Mouse (Mus musculus): Measurements from ENCODE around the gene Zscan10. TPM values are rescaled to one million over a fixed set of nuclear protein-coding genes. Genes with fewer than 3 reads are reported as not detected.
A peak's percentile ranks its signal among the peaks of the same experiment; 100 is the strongest.

Zscan10 gene
- polyA plus RNA-seq, 1 experiment from 2014 or later = not detected

DNA sequence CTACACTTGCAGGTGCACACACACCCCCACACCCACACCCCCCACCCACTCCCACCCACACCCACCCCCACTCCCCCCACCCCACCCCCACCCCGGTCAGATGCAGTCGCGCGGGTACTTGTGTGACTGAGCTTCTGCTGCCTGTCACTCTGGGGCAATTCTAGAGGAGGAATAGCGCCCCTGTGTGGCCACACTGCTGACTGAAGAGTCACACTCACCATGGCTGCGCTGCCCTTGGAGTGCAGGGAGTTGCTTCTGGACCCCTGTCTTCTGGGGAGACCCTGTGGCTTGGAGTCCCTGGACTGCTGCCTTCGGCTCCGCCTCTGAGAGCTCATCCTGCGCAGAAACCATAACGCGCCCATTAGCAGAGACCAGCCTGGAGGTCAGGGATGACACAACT, 40.9 kb upstream of the Zscan10 start:
- WGBS = 54% methylated on average over 10 of the region's 11 CpGs
- Histone ChIP-seq H3K4me3 (ENCODE audit: low read depth, low read length) (no peak overlapping the region), H3K27me3 (ENCODE audit: control insufficient read depth, insufficient read depth, low read length) (no peaks in the 10 kb centered on the region), H3K9me3 (ENCODE audit: control insufficient read depth, low read length) (no peaks in the 10 kb centered on the region), H3K9ac (ENCODE audit: low read length) (no peak overlapping the region), H3K27ac (ENCODE audit: low read depth, low read length) (no peak overlapping the region), H3K4me2 (no peak overlapping the region), H3K36me3 (ENCODE audit: control insufficient read depth, insufficient read depth, low read length) (peaks cover 33% of the 10 kb centered on the region; the same call in 1 of the 2 replicates), H3K4me1 (ENCODE audit: control insufficient read depth, insufficient read depth, low read length) (peaks cover 2% of the 10 kb centered on the region)
- no peak for ATAC-seq (ENCODE audit: low FRiP score)
- DNase-seq (ENCODE audit: low spot score, missing footprints) = no peak

DNA sequence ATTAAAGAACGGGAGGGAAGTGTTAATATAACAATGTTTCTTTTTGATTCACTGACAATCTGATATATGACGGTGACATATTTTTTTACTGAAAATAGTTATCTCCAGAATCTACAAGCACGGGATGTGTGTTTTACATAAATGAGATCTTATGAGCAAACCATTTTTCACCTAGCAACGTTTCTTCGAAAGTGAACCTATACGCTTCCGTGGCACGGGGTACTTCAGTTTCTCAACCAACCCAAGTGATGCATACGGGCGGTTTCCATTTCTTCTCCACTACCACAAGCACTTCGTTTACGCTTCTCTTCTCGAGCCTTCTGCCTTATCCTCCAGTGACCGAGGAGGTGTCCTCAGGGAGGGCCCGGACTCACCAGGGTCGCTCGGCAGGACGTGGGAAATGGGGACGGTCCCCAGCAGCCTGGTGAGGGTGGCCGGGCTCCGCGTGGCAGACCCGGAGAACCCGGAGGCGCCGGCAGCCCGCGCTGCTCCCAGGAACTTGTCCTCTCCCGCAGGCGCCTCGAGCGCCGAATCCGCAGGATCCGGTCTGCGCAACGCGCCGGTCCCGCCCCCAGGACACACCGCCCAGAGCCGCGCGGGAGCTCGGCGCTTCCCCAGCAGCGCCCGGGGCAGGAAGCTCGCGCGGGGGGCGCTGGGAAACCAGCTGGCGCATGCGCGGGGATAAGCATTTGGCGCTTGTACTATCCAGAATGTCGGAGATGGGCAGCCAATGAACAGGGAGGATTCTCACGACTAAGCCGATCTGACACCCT, 36.9 kb upstream of the Zscan10 start, which contains the start of gene Zfp213:
Gene Zfp213, minus strand, starts transcription at position 644 of the 773 bp plus-strand sequence.
- Histone ChIP-seq H3K9ac (ENCODE audit: low read length) (peak within 1 kb of the TSS; percentile 94), H3K9me3 (ENCODE audit: control insufficient read depth, low read length) (no peaks in the 10 kb centered on the region), H3K27ac (ENCODE audit: low read depth, low read length) (peak within 1 kb of the TSS; percentile 84), H3K4me1 (ENCODE audit: control insufficient read depth, insufficient read depth, low read length) (peaks cover 8% of the 10 kb centered on the region), H3K4me3 (ENCODE audit: low read depth, low read length) (peak within 1 kb of the TSS; percentile 75), H3K4me2 (peak within 1 kb of the TSS; percentile 77), H3K36me3 (ENCODE audit: control insufficient read depth, insufficient read depth, low read length) (peaks cover 13% of the 10 kb centered on the region; the same call in 1 of the 2 replicates), H3K27me3 (ENCODE audit: control insufficient read depth, insufficient read depth, low read length) (no peaks in the 10 kb centered on the region)
- DNase-seq (ENCODE audit: low spot score, missing footprints) = peak; percentile 99
- peak; percentile 97 for ATAC-seq (ENCODE audit: low FRiP score)
- 1% methylated on average over 59 of the region's 59 CpGs for WGBS

DNA sequence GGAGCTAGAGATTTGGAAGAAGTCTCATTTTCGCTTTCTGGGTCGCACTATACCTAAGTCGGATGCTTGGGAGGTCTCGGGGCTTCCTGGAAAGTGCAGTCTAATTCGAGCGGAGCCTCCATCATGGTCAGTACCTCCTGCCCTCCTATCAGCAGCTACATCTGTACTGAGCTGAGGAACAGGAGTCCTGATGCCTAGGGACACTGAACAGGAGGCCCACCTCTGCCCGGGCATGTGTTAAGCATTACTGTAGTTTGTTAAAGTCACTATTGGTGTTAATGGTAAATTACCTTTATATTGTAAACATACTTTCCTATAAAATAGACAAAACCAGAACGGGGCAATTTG, 36.3 kb upstream of the Zscan10 start:
- Histone ChIP-seq H3K9me3 (ENCODE audit: control insufficient read depth, low read length) (no peaks in the 10 kb centered on the region), H3K36me3 (ENCODE audit: control insufficient read depth, insufficient read depth, low read length) (peaks cover 7% of the 10 kb centered on the region; the same call in 1 of the 2 replicates), H3K4me3 (ENCODE audit: low read depth, low read length) (peak overlapping the region; percentile 75), H3K4me1 (ENCODE audit: control insufficient read depth, insufficient read depth, low read length) (peaks cover 8% of the 10 kb centered on the region), H3K27me3 (ENCODE audit: control insufficient read depth, insufficient read depth, low read length) (no peaks in the 10 kb centered on the region), H3K4me2 (peak overlapping the region; percentile 77), H3K27ac (ENCODE audit: low read depth, low read length) (peak overlapping the region; percentile 84), H3K9ac (ENCODE audit: low read length) (peak overlapping the region; percentile 94)
- DNase-seq (ENCODE audit: low spot score, missing footprints) = no peak
- WGBS = 2% methylated on average over 8 of the region's 8 CpGs
- ATAC-seq (ENCODE audit: low FRiP score) = peak; percentile 83

DNA sequence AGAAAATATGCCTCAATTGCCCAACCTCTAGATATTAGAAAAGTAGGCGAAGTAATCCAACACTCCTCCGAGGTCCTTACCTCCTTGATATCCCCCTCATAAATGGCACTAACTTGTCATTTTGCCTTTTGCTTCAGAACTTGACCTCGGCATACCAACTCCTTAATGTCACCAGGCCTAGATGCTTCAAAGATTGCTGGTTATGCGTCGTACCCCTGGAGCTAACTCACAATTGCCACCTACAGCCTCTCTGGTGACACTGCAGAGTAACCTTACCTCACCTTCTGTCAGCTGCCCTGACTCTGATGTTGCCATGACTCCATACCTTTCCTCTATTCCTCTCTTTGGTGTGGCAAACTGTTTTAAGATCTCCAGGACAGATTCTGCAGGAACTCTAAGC, 33.9 kb upstream of the Zscan10 start:
- Histone ChIP-seq H3K9me3 (ENCODE audit: control insufficient read depth, low read length) (no peaks in the 10 kb centered on the region), H3K27me3 (ENCODE audit: control insufficient read depth, insufficient read depth, low read length) (no peaks in the 10 kb centered on the region), H3K27ac (ENCODE audit: low read depth, low read length) (no peak overlapping the region), H3K9ac (ENCODE audit: low read length) (no peak overlapping the region), H3K4me1 (ENCODE audit: control insufficient read depth, insufficient read depth, low read length) (peaks cover 8% of the 10 kb centered on the region), H3K4me2 (no peak overlapping the region), H3K4me3 (ENCODE audit: low read depth, low read length) (no peak overlapping the region), H3K36me3 (ENCODE audit: control insufficient read depth, insufficient read depth, low read length) (no peaks in the 10 kb centered on the region)
- DNase-seq (ENCODE audit: low spot score, missing footprints) = no peak
- WGBS = 52% methylated on average over 5 of the region's 5 CpGs
- ATAC-seq (ENCODE audit: low FRiP score) = no peak

GRCm38 (mm10) chr17:23568370-23568769, 32.3 kb upstream of the Zscan10 start:
- WGBS = 24% methylated on average over 5 of the region's 5 CpGs
- Histone ChIP-seq H3K36me3 (ENCODE audit: control insufficient read depth, insufficient read depth, low read length) (no peaks in the 10 kb centered on the region; the same call in 1 of the 2 replicates), H3K27ac (ENCODE audit: low read depth, low read length) (no peak overlapping the region), H3K4me2 (no peak overlapping the region), H3K9ac (ENCODE audit: low read length) (no peak overlapping the region), H3K27me3 (ENCODE audit: control insufficient read depth, insufficient read depth, low read length) (no peaks in the 10 kb centered on the region), H3K4me3 (ENCODE audit: low read depth, low read length) (no peak overlapping the region), H3K9me3 (ENCODE audit: control insufficient read depth, low read length) (no peaks in the 10 kb centered on the region), H3K4me1 (ENCODE audit: control insufficient read depth, insufficient read depth, low read length) (peaks cover 8% of the 10 kb centered on the region)
- ATAC-seq (ENCODE audit: low FRiP score) (no peak), DNase-seq (ENCODE audit: low spot score, missing footprints) (no peak)

DNA sequence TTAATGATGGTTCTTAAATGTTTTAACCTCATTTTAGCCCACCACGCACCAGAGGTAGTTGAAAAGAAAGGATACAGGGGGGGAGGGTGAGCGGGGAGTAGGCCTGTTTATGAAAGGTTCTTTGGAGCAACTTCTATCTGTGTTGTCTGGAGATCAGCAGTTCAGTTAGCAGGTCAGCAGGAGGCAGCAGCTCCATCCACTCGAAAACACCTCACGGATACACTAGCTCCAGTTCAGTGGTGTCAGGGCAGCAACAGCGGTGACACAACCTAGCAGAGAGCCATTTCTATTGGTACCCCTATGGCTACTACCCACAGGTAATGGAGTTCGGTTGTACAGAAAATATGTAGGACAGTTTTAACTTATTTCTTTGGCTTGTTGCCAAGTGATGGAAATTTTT, 30.6 kb upstream of the Zscan10 start:
- Histone ChIP-seq H3K4me3 (ENCODE audit: low read depth, low read length) (no peak overlapping the region), H3K9ac (ENCODE audit: low read length) (no peak overlapping the region), H3K4me2 (no peak overlapping the region), H3K4me1 (ENCODE audit: control insufficient read depth, insufficient read depth, low read length) (peaks cover 3% of the 10 kb centered on the region; the same call in 1 of the 2 replicates), H3K27ac (ENCODE audit: low read depth, low read length) (no peak overlapping the region), H3K27me3 (ENCODE audit: control insufficient read depth, insufficient read depth, low read length) (no peaks in the 10 kb centered on the region), H3K9me3 (ENCODE audit: control insufficient read depth, low read length) (no peaks in the 10 kb centered on the region), H3K36me3 (ENCODE audit: control insufficient read depth, insufficient read depth, low read length) (no peaks in the 10 kb centered on the region; the same call in 1 of the 2 replicates)
- no peak for ATAC-seq (ENCODE audit: low FRiP score)
- DNase-seq (ENCODE audit: low spot score, missing footprints) = no peak
- 47% methylated on average over 6 of the region's 6 CpGs for WGBS

DNA sequence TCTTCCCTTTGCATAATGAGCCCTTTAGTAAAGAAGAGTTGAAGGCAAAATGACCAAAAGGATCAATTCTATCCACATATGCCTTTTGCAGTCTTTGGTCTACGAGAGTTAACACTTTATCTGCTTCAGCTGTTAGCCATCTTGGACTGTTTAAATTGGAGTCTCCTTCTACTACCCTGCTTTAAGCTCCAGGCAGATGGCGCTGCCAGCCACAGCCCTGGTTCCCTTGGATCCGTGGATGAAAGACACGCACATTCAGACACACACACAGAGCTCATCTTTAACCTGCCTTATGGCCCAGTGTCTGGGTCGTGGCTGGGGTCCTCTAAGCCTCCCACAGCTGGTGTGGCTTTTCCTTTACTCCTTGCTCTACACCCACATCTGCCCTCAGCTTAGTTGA, 29.6 kb upstream of the Zscan10 start:
- Histone ChIP-seq H3K27me3 (ENCODE audit: control insufficient read depth, insufficient read depth, low read length) (no peaks in the 10 kb centered on the region), H3K4me2 (no peak overlapping the region), H3K4me1 (ENCODE audit: control insufficient read depth, insufficient read depth, low read length) (no peaks in the 10 kb centered on the region), H3K9me3 (ENCODE audit: control insufficient read depth, low read length) (no peaks in the 10 kb centered on the region), H3K36me3 (ENCODE audit: control insufficient read depth, insufficient read depth, low read length) (peaks cover 6% of the 10 kb centered on the region), H3K27ac (ENCODE audit: low read depth, low read length) (no peak overlapping the region), H3K9ac (ENCODE audit: low read length) (no peak overlapping the region), H3K4me3 (ENCODE audit: low read depth, low read length) (no peak overlapping the region)
- 0 out of 2 replicates have a peak, but pooled peaks have one; percentile 28 for ATAC-seq (ENCODE audit: low FRiP score)
- WGBS = 25% methylated on average over 5 of the region's 5 CpGs
- DNase-seq (ENCODE audit: low spot score, missing footprints) = peak; percentile 88

DNA sequence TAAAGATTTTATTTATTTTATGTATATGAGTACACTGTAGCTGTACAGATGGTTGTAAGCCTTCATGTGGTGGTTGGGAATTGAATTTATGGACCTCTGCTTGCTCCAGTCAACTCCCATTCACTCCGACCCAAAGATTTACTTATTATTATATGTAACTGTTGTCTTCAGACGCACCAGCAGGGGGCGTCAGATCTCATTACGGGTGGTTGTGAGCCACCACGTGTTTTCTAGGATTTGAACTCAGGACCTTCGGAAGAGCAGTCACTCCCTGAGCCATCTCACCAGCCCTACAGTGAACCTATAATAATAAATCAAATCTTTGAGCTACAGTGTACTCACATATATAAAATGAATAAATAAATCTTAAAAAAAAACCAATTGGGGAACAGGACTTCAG, 28.6 kb upstream of the Zscan10 start:
- H3K4me2 ChIP-seq = no peak overlapping the region
- H3K27ac ChIP-seq (ENCODE audit: low read depth, low read length) = no peak overlapping the region
- H3K4me1 ChIP-seq (ENCODE audit: control insufficient read depth, insufficient read depth, low read length) = no peaks in the 10 kb centered on the region
- peaks cover 14% of the 10 kb centered on the region for H3K36me3 ChIP-seq (ENCODE audit: control insufficient read depth, insufficient read depth, low read length)
- H3K9ac ChIP-seq (ENCODE audit: low read length) = no peak overlapping the region
- no peak for ATAC-seq (ENCODE audit: low FRiP score)
- H3K9me3 ChIP-seq (ENCODE audit: control insufficient read depth, low read length) = no peaks in the 10 kb centered on the region
- H3K4me3 ChIP-seq (ENCODE audit: low read depth, low read length) = no peak overlapping the region
- no peaks in the 10 kb centered on the region for H3K27me3 ChIP-seq (ENCODE audit: control insufficient read depth, insufficient read depth, low read length)
- no peak for DNase-seq (ENCODE audit: low spot score, missing footprints)
- 82% methylated on average over 6 of the region's 6 CpGs for WGBS

DNA sequence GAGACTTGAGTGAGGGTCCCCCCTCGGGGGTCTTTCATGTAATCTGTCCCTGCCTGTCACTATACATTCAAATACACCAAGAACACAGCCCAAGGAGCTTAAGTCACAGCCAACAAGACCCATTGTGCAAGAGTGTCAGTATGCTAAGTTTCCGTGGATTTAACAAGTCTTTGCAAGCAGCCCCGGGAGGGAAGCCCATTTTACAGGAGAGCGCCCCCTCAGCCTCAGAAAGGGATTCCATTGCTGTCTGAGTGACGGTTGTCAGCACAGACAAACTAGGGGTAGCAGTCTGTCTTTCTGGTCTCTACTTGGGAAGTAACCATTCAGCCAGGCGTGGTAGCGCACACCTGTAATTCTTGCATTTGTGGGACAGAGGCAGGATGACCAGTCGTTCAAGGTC, 26.5 kb upstream of the Zscan10 start:
- H3K9ac ChIP-seq (ENCODE audit: low read length) = no peak overlapping the region
- WGBS = 91% methylated on average over 8 of the region's 8 CpGs
- H3K4me1 ChIP-seq (ENCODE audit: control insufficient read depth, insufficient read depth, low read length) = no peaks in the 10 kb centered on the region
- H3K36me3 ChIP-seq (ENCODE audit: control insufficient read depth, insufficient read depth, low read length) = peaks cover 14% of the 10 kb centered on the region
- H3K4me2 ChIP-seq = no peak overlapping the region
- no peak for DNase-seq (ENCODE audit: low spot score, missing footprints)
- no peak overlapping the region for H3K4me3 ChIP-seq (ENCODE audit: low read depth, low read length)
- H3K27me3 ChIP-seq (ENCODE audit: control insufficient read depth, insufficient read depth, low read length) = no peaks in the 10 kb centered on the region
- no peak for ATAC-seq (ENCODE audit: low FRiP score)
- no peak overlapping the region for H3K27ac ChIP-seq (ENCODE audit: low read depth, low read length)
- H3K9me3 ChIP-seq (ENCODE audit: control insufficient read depth, low read length) = no peaks in the 10 kb centered on the region

All from midbrain, embryonic 11.5 days (tissue).